Mouse (Mus musculus): ENCODE data around the gene Efna4. TPM values are rescaled to one million over a fixed set of nuclear protein-coding genes. Genes with fewer than 3 reads are reported as not detected.

The Efna4 gene
- polyA plus RNA-seq, 2 experiments, result 0.62 to 0.92 TPM

DNA sequence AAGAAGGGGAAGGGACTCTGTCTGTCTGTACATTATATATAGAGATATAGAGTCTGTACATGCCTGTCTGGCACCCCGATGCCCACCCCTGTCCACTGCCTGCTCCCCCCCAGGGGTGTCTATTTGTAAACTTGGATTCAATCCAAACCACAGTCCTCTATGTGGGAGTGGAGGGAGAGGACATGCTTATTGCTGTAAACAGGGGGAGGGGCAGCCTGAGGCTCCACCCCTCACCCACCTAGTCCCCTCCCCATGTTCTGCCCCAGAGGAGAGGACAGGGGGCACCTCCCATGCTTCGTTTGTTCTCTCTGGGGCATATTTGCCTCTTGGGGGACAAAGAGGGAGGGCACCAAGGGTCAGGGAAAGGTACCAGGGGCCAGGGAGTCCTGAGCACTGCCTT lies 23.0 kb downstream of the Efna4 start:
- WGBS (ENCODE audit: insufficient replicate concordance), result 48% methylated on average over 2 of the region's 2 CpGs
- Histone ChIP-seq H3K27me3 (ENCODE audit: control insufficient read depth, insufficient read depth, low read length) (peaks cover 41% of the 10 kb centered on the region), H3K36me3 (replicated peaks; ENCODE audit: control insufficient read depth, insufficient read depth, low read depth) (no peaks in the 10 kb centered on the region), H3K9ac (replicated peaks) (no peak overlapping the region), H3K4me2 (ENCODE audit: low read depth) (no peak overlapping the region), H3K27ac (no peak overlapping the region), H3K4me3 (ENCODE audit: insufficient read depth in 1 of 2, low read depth in 2 of 2, low read length in 2 of 2) (no peak overlapping the region), H3K4me1 (replicated peaks; ENCODE audit: control insufficient read depth in 2 of 2, insufficient read depth in 2 of 2, low read length in 1 of 2) (no peaks in the 10 kb centered on the region), H3K9me3 (ENCODE audit: control insufficient read depth, low read length) (no peaks in the 10 kb centered on the region)
- DNase-seq (ENCODE audit: low read depth in 3 of 3, low spot score in 3 of 3) (no peak), ATAC-seq (ENCODE audit: insufficient read depth) (no peak)
- TF ChIP-seq CTCF (IDR thresholded peaks at IDR 0.05; ENCODE audit: low read depth) (no peak), EP300 (IDR thresholded peaks at IDR 0.05; ENCODE audit: low read depth) (no peak)

- Histone ChIP-seq H3K4me3 (ENCODE audit: insufficient read depth in 1 of 2, low read depth in 2 of 2, low read length in 2 of 2) (no peak overlapping the region), H3K27ac (no peak overlapping the region), H3K9ac (replicated peaks) (no peak overlapping the region), H3K4me2 (ENCODE audit: low read depth) (no peak overlapping the region), H3K27me3 (ENCODE audit: control insufficient read depth, insufficient read depth, low read length) (peaks cover 37% of the 10 kb centered on the region), H3K4me1 (replicated peaks; ENCODE audit: control insufficient read depth in 2 of 2, insufficient read depth in 2 of 2, low read length in 1 of 2) (no peaks in the 10 kb centered on the region), H3K36me3 (replicated peaks; ENCODE audit: control insufficient read depth, insufficient read depth, low read depth) (no peaks in the 10 kb centered on the region), H3K9me3 (ENCODE audit: control insufficient read depth, low read length) (no peaks in the 10 kb centered on the region)
- TF ChIP-seq EP300 (IDR thresholded peaks at IDR 0.05; ENCODE audit: low read depth) (no peak), CTCF (IDR thresholded peaks at IDR 0.05; ENCODE audit: low read depth) (no peak)
- WGBS (ENCODE audit: insufficient replicate concordance), result 53% methylated on average over 5 of the region's 5 CpGs
- no peak for DNase-seq (ENCODE audit: low read depth in 3 of 3, low spot score in 3 of 3)
- ATAC-seq (ENCODE audit: insufficient read depth), result no peak
These were observed 23.5 kb downstream of the Efna4 start for GRCm38 (mm10) chr3:89314340-89314739.

DNA sequence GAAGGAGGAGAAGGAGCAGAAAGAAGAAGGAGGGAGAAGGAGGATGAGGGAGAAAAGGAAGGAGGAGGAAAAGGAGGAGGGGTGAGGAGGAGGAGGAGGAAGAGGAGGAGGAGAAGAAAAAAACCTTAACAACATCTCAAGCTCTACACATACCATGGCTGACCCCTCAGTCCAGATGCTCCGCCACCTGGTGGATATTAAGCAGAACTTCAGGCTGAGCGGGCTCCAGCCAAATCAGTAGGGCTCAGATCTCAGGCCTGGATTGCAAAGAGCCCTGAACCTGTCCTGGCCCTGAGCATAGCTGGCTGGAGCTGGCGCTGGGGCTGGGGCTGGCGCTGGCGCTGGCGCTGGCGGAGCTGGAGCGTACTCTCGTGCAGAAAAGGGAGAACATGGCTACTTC lies 29.7 kb downstream of the Efna4 start:
- no peak overlapping the region for H3K4me3 ChIP-seq (ENCODE audit: insufficient read depth in 1 of 2, low read depth in 2 of 2, low read length in 2 of 2)
- no peak overlapping the region for H3K9ac ChIP-seq (replicated peaks)
- peaks cover 0 to 3% of the 10 kb centered on the region in 2 experiments; a peak in 1 of 4 replicates for H3K4me1 ChIP-seq (replicated peaks; ENCODE audit: control insufficient read depth in 2 of 2, insufficient read depth in 2 of 2, low read length in 1 of 2)
- no peaks in the 10 kb centered on the region for H3K36me3 ChIP-seq (replicated peaks; ENCODE audit: control insufficient read depth, insufficient read depth, low read depth)
- H3K4me2 ChIP-seq (ENCODE audit: low read depth), result no peak overlapping the region
- no peaks in the 10 kb centered on the region for H3K27me3 ChIP-seq (ENCODE audit: control insufficient read depth, insufficient read depth, low read length)
- WGBS (ENCODE audit: insufficient replicate concordance), result 4% methylated on average over 9 of the region's 9 CpGs
- peak; percentile 87 for TF ChIP-seq CTCF (IDR thresholded peaks at IDR 0.05; ENCODE audit: low read depth)
- TF ChIP-seq EP300 (IDR thresholded peaks at IDR 0.05; ENCODE audit: low read depth), result no peak
- 0 out of 2 replicates have a peak, but pooled peaks have one; percentile 8 for ATAC-seq (ENCODE audit: insufficient read depth)
- H3K27ac ChIP-seq, result no peak overlapping the region
- no peaks in the 10 kb centered on the region for H3K9me3 ChIP-seq (ENCODE audit: control insufficient read depth, low read length)
- peak in 1 of 3 experiments; percentile 26 for DNase-seq (ENCODE audit: low read depth in 3 of 3, low spot score in 3 of 3)

- no peak overlapping the region for H3K9ac ChIP-seq (replicated peaks)
- no peaks in the 10 kb centered on the region; the same call in 1 of the 2 replicates for H3K27me3 ChIP-seq (ENCODE audit: control insufficient read depth, insufficient read depth, low read length)
- H3K9me3 ChIP-seq (ENCODE audit: control insufficient read depth, low read length), result no peaks in the 10 kb centered on the region
- H3K4me2 ChIP-seq (ENCODE audit: low read depth), result no peak overlapping the region
- ATAC-seq (ENCODE audit: insufficient read depth), result no peak
- TF ChIP-seq EP300 (IDR thresholded peaks at IDR 0.05; ENCODE audit: low read depth) (no peak), CTCF (IDR thresholded peaks at IDR 0.05; ENCODE audit: low read depth) (no peak)
- no peak overlapping the region for H3K27ac ChIP-seq
- H3K4me3 ChIP-seq (ENCODE audit: insufficient read depth in 1 of 2, low read depth in 2 of 2, low read length in 2 of 2), result no peak overlapping the region
- H3K4me1 ChIP-seq (replicated peaks; ENCODE audit: control insufficient read depth in 2 of 2, insufficient read depth in 2 of 2, low read length in 1 of 2), result peaks cover 0 to 3% of the 10 kb centered on the region in 2 experiments; a peak in 1 of 4 replicates
- 49% methylated on average over 8 of the region's 8 CpGs for WGBS (ENCODE audit: insufficient replicate concordance)
- no peak for DNase-seq (ENCODE audit: low read depth in 3 of 3, low spot score in 3 of 3)
- H3K36me3 ChIP-seq (replicated peaks; ENCODE audit: control insufficient read depth, insufficient read depth, low read depth), result no peaks in the 10 kb centered on the region
These were observed 32.1 kb downstream of the Efna4 start for GRCm38 (mm10) chr3:89305551-89306325.

GRCm38 (mm10) chr3:89305105-89305504 lies 32.7 kb downstream of the Efna4 start:
- Histone ChIP-seq H3K9ac (replicated peaks) (no peak overlapping the region), H3K4me3 (ENCODE audit: insufficient read depth in 1 of 2, low read depth in 2 of 2, low read length in 2 of 2) (no peak overlapping the region), H3K36me3 (replicated peaks; ENCODE audit: control insufficient read depth, insufficient read depth, low read depth) (no peaks in the 10 kb centered on the region), H3K27me3 (ENCODE audit: control insufficient read depth, insufficient read depth, low read length) (peaks cover 2% of the 10 kb centered on the region), H3K4me1 (replicated peaks; ENCODE audit: control insufficient read depth in 2 of 2, insufficient read depth in 2 of 2, low read length in 1 of 2) (peaks cover 0 to 3% of the 10 kb centered on the region in 2 experiments; a peak in 1 of 4 replicates), H3K4me2 (ENCODE audit: low read depth) (no peak overlapping the region), H3K9me3 (ENCODE audit: control insufficient read depth, low read length) (no peaks in the 10 kb centered on the region), H3K27ac (no peak overlapping the region)
- DNase-seq (ENCODE audit: low read depth in 3 of 3, low spot score in 3 of 3), result no peak
- ATAC-seq (ENCODE audit: insufficient read depth), result no peak
- TF ChIP-seq EP300 (IDR thresholded peaks at IDR 0.05; ENCODE audit: low read depth), result no peak
- no peak for TF ChIP-seq CTCF (IDR thresholded peaks at IDR 0.05; ENCODE audit: low read depth)
- 53% methylated on average over 4 of the region's 4 CpGs for WGBS (ENCODE audit: insufficient replicate concordance)

Data from liver, embryonic 14.5 days (tissue).